Mouse (Mus musculus) liver, adult 2 months (tissue): ENCODE results near the gene Shisa5.

ENCODE experiments used
- CTCF ChIP-seq: fragments of 200-500 bp; IDR thresholded peaks from 2 replicates; pipeline ENCODE4 v1.5.1; 2011; ENCODE audit warnings: low read depth, low read length, control low read depth
- POLR2A ChIP-seq: fragments of 200-500 bp; IDR thresholded peaks from 2 replicates; pipeline ENCODE4 v1.6.1; 2011; ENCODE audit warnings: low read length, control low read depth; ENCODE audit not compliant: insufficient read depth; ENCODE audit errors: extremely low read depth

DNA sequence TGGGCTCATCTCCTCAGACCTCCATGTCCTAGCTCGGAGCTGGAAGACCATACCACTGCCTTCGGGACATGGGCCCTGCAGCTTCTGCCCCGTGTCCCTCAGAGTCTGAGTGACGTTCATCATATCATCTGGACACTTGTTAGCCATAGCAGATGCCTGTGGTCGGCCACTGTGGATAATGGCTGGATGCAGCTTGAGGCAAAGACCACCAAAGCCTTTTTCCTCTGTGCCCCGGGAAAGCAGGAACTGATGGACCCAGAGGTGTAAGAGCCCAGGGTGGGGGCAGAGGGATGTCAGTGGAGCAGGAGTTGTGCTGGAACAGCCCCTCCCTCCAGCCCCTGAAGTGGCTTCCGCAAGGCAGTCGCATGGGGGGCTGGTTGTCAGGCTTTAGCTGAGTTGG, 6.7 kb upstream of the Shisa5 start:
- TF ChIP-seq POLR2A (no peak), CTCF (no peak)
